Mouse (Mus musculus): ENCODE results near the gene Zfand3. TPM values are rescaled to one million over a fixed set of nuclear protein-coding genes. Genes with fewer than 3 reads are reported as not detected.

Gene Zfand3
- polyA plus RNA-seq, 1 experiment from 2014 or later, result 49.1 TPM

DNA sequence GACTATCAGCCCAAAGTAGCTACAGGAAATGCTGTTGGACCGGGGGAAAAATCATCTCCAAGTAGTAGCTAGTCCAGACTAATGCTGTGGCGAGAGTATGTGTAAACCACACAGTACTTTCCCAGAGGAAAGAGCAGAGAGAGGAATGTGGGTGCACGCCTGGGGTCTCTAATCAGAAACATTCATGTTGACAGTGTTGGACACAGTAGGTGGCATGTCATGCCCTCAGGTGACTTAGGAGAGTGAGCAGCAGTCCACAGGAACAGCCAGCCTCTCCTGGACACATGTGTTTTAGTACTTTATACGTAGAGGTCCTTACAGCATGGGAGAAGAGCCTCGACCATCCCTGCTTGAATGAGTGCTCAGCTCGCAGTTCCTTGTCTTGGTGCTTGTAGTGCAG lies 159.3 kb downstream of the Zfand3 start:
- Histone ChIP-seq H3K9me3 (ENCODE audit: control insufficient read depth, low read length) (no peaks in the 10 kb centered on the region), H3K27me3 (ENCODE audit: control insufficient read depth, insufficient read depth, low read length) (no peaks in the 10 kb centered on the region), H3K4me2 (replicated peaks; ENCODE audit: low read depth, low read length) (no peak overlapping the region), H3K36me3 (ENCODE audit: control insufficient read depth, insufficient read depth, low read length) (no peaks in the 10 kb centered on the region), H3K27ac (ENCODE audit: low read depth, low read length) (no peak overlapping the region), H3K4me1 (ENCODE audit: control insufficient read depth, insufficient read depth, low read length) (peaks cover 6% of the 10 kb centered on the region), H3K9ac (ENCODE audit: low read depth, low read length) (no peak overlapping the region), H3K4me3 (ENCODE audit: low read length) (no peak overlapping the region)
- 86% methylated on average over 6 of the region's 6 CpGs for WGBS
- ATAC-seq (ENCODE audit: low FRiP score, low TSS enrichment), result no peak

DNA sequence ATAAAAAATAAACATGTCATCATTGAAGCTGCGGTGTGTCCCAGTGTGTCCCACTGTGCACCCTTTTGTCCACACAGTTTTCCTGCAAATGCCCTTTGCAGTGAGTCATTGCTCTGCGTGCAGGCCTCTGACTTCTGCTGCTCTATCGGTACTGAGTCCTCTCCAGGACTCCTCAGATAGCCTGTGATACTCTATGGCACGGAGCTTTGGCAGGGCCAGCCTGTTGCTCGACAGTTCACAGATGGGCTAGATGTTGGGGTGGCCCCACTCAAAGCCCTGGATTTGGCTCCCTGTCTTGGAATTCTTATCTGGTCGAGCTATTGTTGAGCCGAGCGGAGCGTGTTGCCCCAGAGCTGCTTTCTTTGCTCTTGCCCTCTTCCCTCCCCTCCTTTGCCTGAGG lies 160.3 kb downstream of the Zfand3 start:
- Histone ChIP-seq H3K36me3 (ENCODE audit: control insufficient read depth, insufficient read depth, low read length) (no peaks in the 10 kb centered on the region; the same call in 1 of the 2 replicates), H3K4me3 (ENCODE audit: low read length) (no peak overlapping the region)

GRCm38 (mm10) chr17:30177435-30177834 lies 172.9 kb downstream of the Zfand3 start:
- WGBS, result 95% methylated on average over 4 of the region's 4 CpGs
- ATAC-seq (ENCODE audit: low FRiP score, low TSS enrichment), result no peak
- H3K9ac ChIP-seq (ENCODE audit: low read depth, low read length), result no peak overlapping the region

More for the DNA sequence above, 160.3 kb downstream of the Zfand3 start:
- Histone ChIP-seq H3K4me1 (ENCODE audit: control insufficient read depth, insufficient read depth, low read length) (peaks cover 6% of the 10 kb centered on the region), H3K27ac (ENCODE audit: low read depth, low read length) (no peak overlapping the region), H3K27me3 (ENCODE audit: control insufficient read depth, insufficient read depth, low read length) (no peaks in the 10 kb centered on the region), H3K9me3 (ENCODE audit: control insufficient read depth, low read length) (no peaks in the 10 kb centered on the region), H3K4me2 (replicated peaks; ENCODE audit: low read depth, low read length) (no peak overlapping the region), H3K9ac (ENCODE audit: low read depth, low read length) (no peak overlapping the region)
- ATAC-seq (ENCODE audit: low FRiP score, low TSS enrichment), result no peak
- WGBS, result 86% methylated on average over 9 of the region's 9 CpGs

GRCm38 (mm10) chr17:30178402-30178801 lies 173.9 kb downstream of the Zfand3 start:
- Histone ChIP-seq H3K27ac (ENCODE audit: low read depth, low read length) (no peak overlapping the region), H3K36me3 (ENCODE audit: control insufficient read depth, insufficient read depth, low read length) (no peaks in the 10 kb centered on the region), H3K9me3 (ENCODE audit: control insufficient read depth, low read length) (no peaks in the 10 kb centered on the region), H3K4me3 (ENCODE audit: low read length) (no peak overlapping the region), H3K27me3 (ENCODE audit: control insufficient read depth, insufficient read depth, low read length) (no peaks in the 10 kb centered on the region), H3K4me2 (replicated peaks; ENCODE audit: low read depth, low read length) (no peak overlapping the region), H3K4me1 (ENCODE audit: control insufficient read depth, insufficient read depth, low read length) (no peaks in the 10 kb centered on the region), H3K9ac (ENCODE audit: low read depth, low read length) (no peak overlapping the region)
- 80% methylated on average over 1 of the region's 1 CpGs for WGBS
- no peak for ATAC-seq (ENCODE audit: low FRiP score, low TSS enrichment)

More at GRCm38 (mm10) chr17:30177435-30177834, 172.9 kb downstream of the Zfand3 start:
- H3K9me3 ChIP-seq (ENCODE audit: control insufficient read depth, low read length), result no peaks in the 10 kb centered on the region
- no peak overlapping the region for H3K4me3 ChIP-seq (ENCODE audit: low read length)
- no peak overlapping the region for H3K4me2 ChIP-seq (replicated peaks; ENCODE audit: low read depth, low read length)
- no peaks in the 10 kb centered on the region for H3K36me3 ChIP-seq (ENCODE audit: control insufficient read depth, insufficient read depth, low read length)
- no peak overlapping the region for H3K27ac ChIP-seq (ENCODE audit: low read depth, low read length)
- H3K4me1 ChIP-seq (ENCODE audit: control insufficient read depth, insufficient read depth, low read length), result no peaks in the 10 kb centered on the region
- H3K27me3 ChIP-seq (ENCODE audit: control insufficient read depth, insufficient read depth, low read length), result no peaks in the 10 kb centered on the region

DNA sequence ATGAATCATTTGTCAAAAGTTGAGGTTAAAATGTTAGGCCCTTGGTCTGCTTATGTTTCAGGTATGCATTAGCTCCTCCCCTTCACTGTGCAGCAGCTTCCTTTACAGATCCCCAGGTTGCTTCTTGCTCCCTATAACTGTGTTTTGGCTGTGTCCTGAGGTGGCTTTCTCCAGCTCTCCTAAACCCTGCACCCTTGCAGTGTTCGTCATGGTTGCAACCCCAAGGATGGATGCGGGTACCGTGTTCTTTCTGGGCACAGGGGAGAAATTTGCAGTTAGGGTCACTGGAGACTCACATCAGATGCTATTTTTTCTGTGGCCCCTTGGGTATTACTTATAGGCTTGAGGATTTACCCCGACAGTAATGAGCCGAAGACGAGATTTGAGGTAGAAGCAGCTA lies 175.7 kb downstream of the Zfand3 start:
- H3K27ac ChIP-seq (ENCODE audit: low read depth, low read length), result no peak overlapping the region
- H3K9ac ChIP-seq (ENCODE audit: low read depth, low read length), result no peak overlapping the region
- no peaks in the 10 kb centered on the region for H3K27me3 ChIP-seq (ENCODE audit: control insufficient read depth, insufficient read depth, low read length)
- H3K9me3 ChIP-seq (ENCODE audit: control insufficient read depth, low read length), result no peaks in the 10 kb centered on the region
- ATAC-seq (ENCODE audit: low FRiP score, low TSS enrichment), result no peak
- H3K36me3 ChIP-seq (ENCODE audit: control insufficient read depth, insufficient read depth, low read length), result no peaks in the 10 kb centered on the region; the same call in 1 of the 2 replicates
- 88% methylated on average over 6 of the region's 6 CpGs for WGBS
- H3K4me2 ChIP-seq (replicated peaks; ENCODE audit: low read depth, low read length), result no peak overlapping the region
- H3K4me3 ChIP-seq (ENCODE audit: low read length), result no peak overlapping the region
- no peaks in the 10 kb centered on the region for H3K4me1 ChIP-seq (ENCODE audit: control insufficient read depth, insufficient read depth, low read length)

- H3K4me2 ChIP-seq (replicated peaks; ENCODE audit: low read depth, low read length), result no peak overlapping the region
- WGBS, result 86% methylated on average over 4 of the region's 4 CpGs
- no peak for ATAC-seq (ENCODE audit: low FRiP score, low TSS enrichment)
These were observed 177.0 kb downstream of the Zfand3 start for GRCm38 (mm10) chr17:30181554-30181953.

GRCm38 (mm10) chr17:30182063-30182462 lies 177.5 kb downstream of the Zfand3 start:
- Histone ChIP-seq H3K36me3 (ENCODE audit: control insufficient read depth, insufficient read depth, low read length) (no peaks in the 10 kb centered on the region; the same call in 1 of the 2 replicates), H3K9me3 (ENCODE audit: control insufficient read depth, low read length) (no peaks in the 10 kb centered on the region), H3K4me1 (ENCODE audit: control insufficient read depth, insufficient read depth, low read length) (peaks cover 2% of the 10 kb centered on the region; the same call in 1 of the 2 replicates), H3K9ac (ENCODE audit: low read depth, low read length) (no peak overlapping the region), H3K4me3 (ENCODE audit: low read length) (no peak overlapping the region), H3K4me2 (replicated peaks; ENCODE audit: low read depth, low read length) (no peak overlapping the region), H3K27me3 (ENCODE audit: control insufficient read depth, insufficient read depth, low read length) (no peaks in the 10 kb centered on the region), H3K27ac (ENCODE audit: low read depth, low read length) (no peak overlapping the region)
- 84% methylated on average over 2 of the region's 2 CpGs for WGBS
- ATAC-seq (ENCODE audit: low FRiP score, low TSS enrichment), result no peak

More at GRCm38 (mm10) chr17:30181554-30181953, 177.0 kb downstream of the Zfand3 start:
- H3K27ac ChIP-seq (ENCODE audit: low read depth, low read length), result no peak overlapping the region
- H3K4me3 ChIP-seq (ENCODE audit: low read length), result no peak overlapping the region
- H3K27me3 ChIP-seq (ENCODE audit: control insufficient read depth, insufficient read depth, low read length), result no peaks in the 10 kb centered on the region
- H3K9me3 ChIP-seq (ENCODE audit: control insufficient read depth, low read length), result no peaks in the 10 kb centered on the region
- H3K9ac ChIP-seq (ENCODE audit: low read depth, low read length), result no peak overlapping the region
- no peaks in the 10 kb centered on the region for H3K4me1 ChIP-seq (ENCODE audit: control insufficient read depth, insufficient read depth, low read length)
- H3K36me3 ChIP-seq (ENCODE audit: control insufficient read depth, insufficient read depth, low read length), result no peaks in the 10 kb centered on the region; the same call in 1 of the 2 replicates

DNA sequence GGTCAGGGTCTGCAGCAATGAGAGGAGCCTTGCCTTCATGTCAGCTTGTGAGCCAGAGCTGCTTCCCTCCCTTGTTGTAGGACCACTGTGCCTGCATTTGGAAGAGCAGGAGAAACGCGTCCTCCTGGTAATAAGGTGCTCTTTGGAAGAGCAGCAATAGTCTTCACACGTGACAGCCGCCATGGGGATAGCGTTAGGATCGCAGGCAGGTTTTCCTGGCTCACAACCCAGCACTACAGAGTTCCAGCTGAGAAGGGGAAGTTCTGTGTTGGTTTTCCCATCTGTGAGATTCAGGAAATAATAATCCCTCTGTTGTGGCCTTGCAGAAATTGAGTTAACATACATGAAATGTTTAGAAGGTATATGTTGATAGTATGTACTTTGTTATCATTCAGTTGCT lies 179.0 kb downstream of the Zfand3 start:
- H3K4me3 ChIP-seq (ENCODE audit: low read length), result no peak overlapping the region
- H3K36me3 ChIP-seq (ENCODE audit: control insufficient read depth, insufficient read depth, low read length), result no peaks in the 10 kb centered on the region; the same call in 1 of the 2 replicates
- no peaks in the 10 kb centered on the region for H3K27me3 ChIP-seq (ENCODE audit: control insufficient read depth, insufficient read depth, low read length)
- no peaks in the 10 kb centered on the region for H3K9me3 ChIP-seq (ENCODE audit: control insufficient read depth, low read length)
- WGBS, result 93% methylated on average over 6 of the region's 6 CpGs
- no peak overlapping the region for H3K9ac ChIP-seq (ENCODE audit: low read depth, low read length)
- H3K4me1 ChIP-seq (ENCODE audit: control insufficient read depth, insufficient read depth, low read length), result peaks cover 16% of the 10 kb centered on the region
- H3K4me2 ChIP-seq (replicated peaks; ENCODE audit: low read depth, low read length), result no peak overlapping the region
- no peak overlapping the region for H3K27ac ChIP-seq (ENCODE audit: low read depth, low read length)
- no peak for ATAC-seq (ENCODE audit: low FRiP score, low TSS enrichment)

DNA sequence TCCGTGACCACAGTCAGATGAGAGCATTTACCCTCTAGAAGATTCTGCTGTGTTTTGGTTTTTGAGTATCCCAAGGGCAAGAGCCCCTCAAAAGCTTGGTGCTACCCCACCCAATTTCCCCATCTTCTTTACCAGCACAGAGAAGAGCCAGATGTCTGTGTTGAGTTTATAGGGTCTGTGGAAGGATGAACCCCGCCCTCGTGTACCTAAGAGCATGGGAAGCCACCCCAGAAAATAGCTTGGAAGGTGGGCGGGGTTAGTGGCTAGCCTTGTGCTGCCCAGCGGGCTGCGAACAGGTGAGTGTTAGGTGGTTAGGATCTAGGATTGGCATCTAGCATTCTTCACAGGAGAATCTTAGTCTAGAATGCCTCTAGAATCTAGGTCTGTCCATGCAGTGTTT lies 182.6 kb downstream of the Zfand3 start:
- no peak overlapping the region for H3K4me2 ChIP-seq (replicated peaks; ENCODE audit: low read depth, low read length)
- peaks cover 24% of the 10 kb centered on the region for H3K4me1 ChIP-seq (ENCODE audit: control insufficient read depth, insufficient read depth, low read length)
- H3K4me3 ChIP-seq (ENCODE audit: low read length), result no peak overlapping the region
- H3K36me3 ChIP-seq (ENCODE audit: control insufficient read depth, insufficient read depth, low read length), result no peaks in the 10 kb centered on the region; the same call in 1 of the 2 replicates
- no peaks in the 10 kb centered on the region for H3K9me3 ChIP-seq (ENCODE audit: control insufficient read depth, low read length)
- no peaks in the 10 kb centered on the region for H3K27me3 ChIP-seq (ENCODE audit: control insufficient read depth, insufficient read depth, low read length)
- no peak for ATAC-seq (ENCODE audit: low FRiP score, low TSS enrichment)
- no peak overlapping the region for H3K27ac ChIP-seq (ENCODE audit: low read depth, low read length)
- WGBS, result 92% methylated on average over 6 of the region's 6 CpGs
- H3K9ac ChIP-seq (ENCODE audit: low read depth, low read length), result no peak overlapping the region
